Mouse (Mus musculus): ENCODE data around the gene Foxn1. TPM values are rescaled to one million over a fixed set of nuclear protein-coding genes. Genes with fewer than 3 reads are reported as not detected.

The Foxn1 gene
- polyA plus RNA-seq, 1 experiment from 2014 or later, result not detected

DNA sequence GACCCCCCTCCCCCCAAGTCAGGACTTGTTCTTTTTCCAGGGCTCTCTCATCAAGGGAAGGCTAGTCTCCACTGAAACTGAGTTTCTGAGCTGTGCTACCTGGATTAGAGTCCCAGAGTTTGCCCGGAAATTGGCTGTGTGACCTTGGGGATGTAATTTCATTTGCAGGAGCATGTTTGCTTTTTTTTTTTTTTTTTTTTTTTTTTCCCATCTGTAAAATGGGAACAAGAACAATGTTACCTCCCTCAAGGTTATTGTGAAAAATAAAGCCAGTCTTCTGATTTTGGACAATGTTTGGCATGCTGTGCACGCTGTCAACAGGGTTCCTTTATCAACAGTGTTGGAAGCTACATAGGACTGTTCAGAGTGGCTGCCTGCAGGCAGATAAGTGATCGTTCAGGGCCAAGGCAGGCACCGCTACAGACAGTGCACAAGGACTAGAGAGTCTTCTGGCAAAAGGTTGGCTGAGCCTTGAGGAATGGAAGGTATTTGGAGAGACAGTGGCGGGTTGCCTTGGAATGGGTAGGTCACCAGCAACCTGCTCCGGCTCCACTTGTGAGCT is 41.9 kb downstream of the Foxn1 start:
- Histone ChIP-seq H3K36me3 (ENCODE audit: control insufficient read depth, insufficient read depth) (peaks cover 27% of the 10 kb centered on the region), H3K4me3 (ENCODE audit: low read depth, low read length) (peak overlapping the region; percentile 74), H3K9me3 (ENCODE audit: control insufficient read depth) (no peaks in the 10 kb centered on the region), H3K27ac (ENCODE audit: low read depth, low read length) (peak overlapping the region; percentile 16; the same call in 1 of the 2 replicates), H3K4me1 (replicated peaks; ENCODE audit: control insufficient read depth, insufficient read depth, low read length) (peaks cover 12% of the 10 kb centered on the region; the same call in 1 of the 2 replicates), H3K4me2 (replicated peaks; ENCODE audit: low read depth) (peak overlapping the region; percentile 100), H3K9ac (ENCODE audit: low read depth, low read length) (peak overlapping the region; percentile 79; the same call in 1 of the 2 replicates), H3K27me3 (replicated peaks; ENCODE audit: control insufficient read depth, insufficient read depth, low read length) (no peaks in the 10 kb centered on the region)
- TF ChIP-seq CTCF (IDR thresholded peaks at IDR 0.05; ENCODE audit: low read depth), result no peak
- ATAC-seq, result no peak
- WGBS, result 68% methylated on average over 6 of the region's 6 CpGs

GRCm38 (mm10) chr11:78343381-78344327 is 42.7 kb downstream of the Foxn1 start, which contains the start of gene Unc119:
Gene Unc119, plus strand, starts transcription at chr11:78343482.
- peak; percentile 68 for ATAC-seq
- Histone ChIP-seq H3K36me3 (ENCODE audit: control insufficient read depth, insufficient read depth) (peaks cover 28% of the 10 kb centered on the region), H3K4me2 (replicated peaks; ENCODE audit: low read depth) (peak within 1 kb of the TSS; percentile 100), H3K4me1 (replicated peaks; ENCODE audit: control insufficient read depth, insufficient read depth, low read length) (peaks cover 12% of the 10 kb centered on the region; the same call in 1 of the 2 replicates), H3K27me3 (replicated peaks; ENCODE audit: control insufficient read depth, insufficient read depth, low read length) (no peaks in the 10 kb centered on the region), H3K27ac (ENCODE audit: low read depth, low read length) (0 out of 2 replicates have a peak within 1 kb of the TSS, but pooled peaks have one; percentile 50), H3K4me3 (ENCODE audit: low read depth, low read length) (peak within 1 kb of the TSS; percentile 74), H3K9me3 (ENCODE audit: control insufficient read depth) (no peaks in the 10 kb centered on the region), H3K9ac (ENCODE audit: low read depth, low read length) (peak within 1 kb of the TSS; percentile 79)
- WGBS, result 3% methylated on average over 63 of the region's 66 CpGs
- peak; percentile 27; the same call in 1 of the 2 replicates for TF ChIP-seq CTCF (IDR thresholded peaks at IDR 0.05; ENCODE audit: low read depth)

DNA sequence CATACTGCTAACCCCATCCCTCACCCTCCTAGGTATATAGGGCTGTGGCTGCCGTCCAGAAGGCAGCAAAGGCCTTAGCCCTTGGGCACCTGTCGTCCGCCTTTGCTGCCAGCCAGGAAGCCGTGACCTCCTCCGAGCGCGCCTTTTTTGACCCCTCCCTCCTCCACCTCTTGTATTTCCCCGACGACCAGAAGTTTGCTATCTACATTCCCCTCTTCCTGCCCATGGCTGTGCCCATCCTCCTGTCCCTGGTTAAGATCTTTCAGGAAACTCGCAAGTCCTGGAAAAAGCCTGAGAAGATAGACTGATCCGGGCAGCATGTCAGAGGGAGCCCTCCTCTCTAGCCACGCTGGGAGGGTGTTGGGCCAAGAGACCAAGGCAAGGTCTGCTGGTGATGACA is 44.7 kb downstream of the Foxn1 start:
- Histone ChIP-seq H3K9me3 (ENCODE audit: control insufficient read depth) (no peaks in the 10 kb centered on the region), H3K4me2 (replicated peaks; ENCODE audit: low read depth) (no peak overlapping the region), H3K27ac (ENCODE audit: low read depth, low read length) (no peak overlapping the region), H3K4me3 (ENCODE audit: low read depth, low read length) (no peak overlapping the region), H3K4me1 (replicated peaks; ENCODE audit: control insufficient read depth, insufficient read depth, low read length) (peaks cover 12% of the 10 kb centered on the region; the same call in 1 of the 2 replicates), H3K27me3 (replicated peaks; ENCODE audit: control insufficient read depth, insufficient read depth, low read length) (no peaks in the 10 kb centered on the region), H3K36me3 (ENCODE audit: control insufficient read depth, insufficient read depth) (peaks cover 33% of the 10 kb centered on the region), H3K9ac (ENCODE audit: low read depth, low read length) (no peak overlapping the region)
- TF ChIP-seq CTCF (IDR thresholded peaks at IDR 0.05; ENCODE audit: low read depth), result no peak
- no peak for ATAC-seq
- WGBS, result 81% methylated on average over 12 of the region's 12 CpGs

DNA sequence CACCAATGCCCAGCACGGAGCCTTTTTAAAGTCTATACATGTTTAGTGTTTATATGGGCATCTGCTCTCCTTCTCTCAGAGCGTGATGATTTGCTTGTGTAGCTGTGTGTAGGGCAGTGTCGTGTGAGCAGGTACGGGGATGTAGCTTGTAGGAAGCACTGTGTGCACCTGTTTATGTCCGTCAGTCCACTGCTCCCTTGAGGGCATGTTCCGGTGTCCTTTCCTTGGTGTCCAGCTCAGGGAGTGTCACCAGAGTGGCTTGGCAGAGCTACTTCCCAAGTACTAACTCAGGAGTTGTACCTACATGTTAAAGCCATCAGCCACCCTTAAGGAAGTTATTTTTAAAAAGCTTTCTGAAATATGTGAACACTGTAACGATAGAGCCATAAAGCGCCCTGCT is 49.3 kb downstream of the Foxn1 start:
- no peak overlapping the region for H3K9ac ChIP-seq (ENCODE audit: low read depth, low read length)
- H3K4me1 ChIP-seq (replicated peaks; ENCODE audit: control insufficient read depth, insufficient read depth, low read length), result no peaks in the 10 kb centered on the region
- no peak for ATAC-seq
- H3K36me3 ChIP-seq (ENCODE audit: control insufficient read depth, insufficient read depth), result peaks cover 47% of the 10 kb centered on the region
- no peak overlapping the region for H3K4me2 ChIP-seq (replicated peaks; ENCODE audit: low read depth)
- no peaks in the 10 kb centered on the region for H3K9me3 ChIP-seq (ENCODE audit: control insufficient read depth)
- H3K27me3 ChIP-seq (replicated peaks; ENCODE audit: control insufficient read depth, insufficient read depth, low read length), result no peaks in the 10 kb centered on the region
- TF ChIP-seq CTCF (IDR thresholded peaks at IDR 0.05; ENCODE audit: low read depth), result no peak
- 95% methylated on average over 8 of the region's 8 CpGs for WGBS
- no peak overlapping the region for H3K27ac ChIP-seq (ENCODE audit: low read depth, low read length)
- H3K4me3 ChIP-seq (ENCODE audit: low read depth, low read length), result no peak overlapping the region

DNA sequence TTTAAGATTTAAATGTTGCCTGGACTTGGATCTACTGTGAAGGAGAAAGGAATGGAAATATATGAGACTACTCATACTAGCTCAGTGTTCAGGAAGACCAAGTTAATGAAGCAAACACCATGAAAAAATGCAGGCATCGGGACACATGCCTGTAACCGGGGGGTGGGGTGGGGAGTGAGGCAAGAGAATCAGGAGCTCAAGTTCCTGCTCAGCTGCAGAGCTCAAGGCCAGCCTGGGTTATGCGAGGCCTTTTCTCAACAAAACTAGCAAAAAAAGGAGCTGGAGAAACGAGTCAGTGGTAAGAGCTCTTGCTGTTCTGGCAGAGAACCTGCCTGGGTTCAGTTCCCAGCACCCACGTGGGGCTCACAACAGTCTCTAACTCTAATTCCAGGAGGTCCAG is 52.4 kb downstream of the Foxn1 start:
- no peak for ATAC-seq
- H3K36me3 ChIP-seq (ENCODE audit: control insufficient read depth, insufficient read depth), result peaks cover 25% of the 10 kb centered on the region
- TF ChIP-seq CTCF (IDR thresholded peaks at IDR 0.05; ENCODE audit: low read depth), result no peak
- no peaks in the 10 kb centered on the region for H3K9me3 ChIP-seq (ENCODE audit: control insufficient read depth)
- H3K9ac ChIP-seq (ENCODE audit: low read depth, low read length), result no peak overlapping the region
- no peaks in the 10 kb centered on the region for H3K27me3 ChIP-seq (replicated peaks; ENCODE audit: control insufficient read depth, insufficient read depth, low read length)
- H3K4me3 ChIP-seq (ENCODE audit: low read depth, low read length), result no peak overlapping the region
- no peak overlapping the region for H3K27ac ChIP-seq (ENCODE audit: low read depth, low read length)
- H3K4me1 ChIP-seq (replicated peaks; ENCODE audit: control insufficient read depth, insufficient read depth, low read length), result no peaks in the 10 kb centered on the region
- no peak overlapping the region for H3K4me2 ChIP-seq (replicated peaks; ENCODE audit: low read depth)
- 92% methylated on average over 5 of the region's 5 CpGs for WGBS

GRCm38 (mm10) chr11:78332676-78333075 is 53.7 kb downstream of the Foxn1 start:
- no peak for TF ChIP-seq CTCF (IDR thresholded peaks at IDR 0.05; ENCODE audit: low read depth)
- H3K4me1 ChIP-seq (replicated peaks; ENCODE audit: control insufficient read depth, insufficient read depth, low read length), result no peaks in the 10 kb centered on the region
- ATAC-seq, result no peak
- 95% methylated on average over 12 of the region's 12 CpGs for WGBS
- H3K4me2 ChIP-seq (replicated peaks; ENCODE audit: low read depth), result no peak overlapping the region
- H3K27ac ChIP-seq (ENCODE audit: low read depth, low read length), result no peak overlapping the region
- H3K36me3 ChIP-seq (ENCODE audit: control insufficient read depth, insufficient read depth), result peaks cover 22% of the 10 kb centered on the region
- H3K4me3 ChIP-seq (ENCODE audit: low read depth, low read length), result no peak overlapping the region
- H3K9ac ChIP-seq (ENCODE audit: low read depth, low read length), result no peak overlapping the region
- no peaks in the 10 kb centered on the region for H3K9me3 ChIP-seq (ENCODE audit: control insufficient read depth)
- no peaks in the 10 kb centered on the region for H3K27me3 ChIP-seq (replicated peaks; ENCODE audit: control insufficient read depth, insufficient read depth, low read length)
